Mouse (Mus musculus): ENCODE results near the gene Gm49721.
"Not testable (repeated sequence)": the region's sequence is repeated elsewhere in the genome, so short reads cannot be mapped to it uniquely, and the experiment has no call there.

- not testable (repeated sequence) for TF ChIP-seq POLR2A, CTCF (IDR thresholded peaks at IDR 0.05; ENCODE audit: extremely low read depth, insufficient read depth, low read length)
Observed at GRCm38 (mm10) chr17:6947637-6947983, 31.1 kb upstream of the Gm49721 start.

Data from cortical plate, adult 2 months (tissue).